Mouse (Mus musculus) erythroblast, embryonic 14.5 days (primary cell): Measurements from ENCODE around the gene Slco2b1. TPM values are rescaled to one million over a fixed set of nuclear protein-coding genes. Genes with fewer than 3 reads are reported as not detected.

Experiments used
- H3K27me3 ChIP-seq: 2 replicates; pipeline ENCODE4 v1.6.1; 2012; ENCODE audit warnings: inconsistent platforms; ENCODE audit not compliant: control insufficient read depth
- H3K36me3 ChIP-seq: 2 replicates; pipeline ENCODE4 v1.6.1; 2012; ENCODE audit warnings: mild to moderate bottlenecking, inconsistent platforms; ENCODE audit not compliant: control insufficient read depth
- H3K4me1 ChIP-seq: 2 replicates; pipeline ENCODE4 v1.6.1; 2012; ENCODE audit warnings: inconsistent platforms; ENCODE audit not compliant: control insufficient read depth
- H3K4me3 ChIP-seq: replicated peaks from 2 replicates; pipeline ENCODE3; 2012; ENCODE audit warnings: moderate library complexity, mild to moderate bottlenecking, inconsistent platforms
- H3K9me3 ChIP-seq: 2 replicates; pipeline ENCODE4 v1.6.1; 2012; ENCODE audit warnings: low read length, inconsistent platforms, mixed read lengths; ENCODE audit not compliant: control insufficient read depth
- GATA1 ChIP-seq: IDR thresholded peaks from 2 replicates; pipeline ENCODE4 v1.6.1; 2012; ENCODE audit warnings: low read length, inconsistent platforms, mixed read lengths
- TAL1 ChIP-seq: IDR thresholded peaks from 3 replicates; pipeline ENCODE4 v1.6.1; 2012; ENCODE audit warnings: low read length, inconsistent platforms, mixed read lengths
- polyA plus RNA-seq: library from polyadenylated mRNA; stranded (reverse); fragments of >175 nt; gene quantifications from 2 replicates; pipeline ENCODE4 v1.2.3, GENCODE M21; 2012

The Slco2b1 gene
- polyA plus RNA-seq, 1 experiment, result not detected

DNA sequence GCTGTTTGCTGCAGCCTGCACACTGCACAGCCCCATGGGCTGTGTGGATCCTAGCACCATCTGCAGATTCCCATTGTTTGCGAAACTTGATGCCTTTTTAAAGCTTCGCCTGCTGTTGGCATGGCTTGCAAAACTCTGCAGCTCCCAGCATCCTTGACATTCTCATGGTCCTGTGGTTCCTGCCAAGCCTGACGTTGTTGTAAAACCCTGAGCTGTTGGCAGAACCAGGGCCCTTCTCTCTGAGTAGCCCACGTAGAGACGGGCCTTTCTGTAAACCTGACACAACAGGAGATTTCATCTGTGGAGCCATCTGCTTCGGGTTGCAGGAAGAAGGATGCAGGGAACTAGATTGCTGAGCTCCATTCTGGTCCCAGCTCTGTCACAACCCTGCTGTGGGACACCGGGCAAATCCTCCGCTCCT, 2.8 kb downstream of the Slco2b1 start:
- Histone ChIP-seq H3K4me1 (no peaks in the 10 kb centered on the region), H3K4me3 (no peak overlapping the region), H3K27me3 (peaks cover 22% of the 10 kb centered on the region), H3K9me3 (no peaks in the 10 kb centered on the region), H3K36me3 (no peaks in the 10 kb centered on the region)
- TF ChIP-seq TAL1 (no peak), GATA1 (no peak)

DNA sequence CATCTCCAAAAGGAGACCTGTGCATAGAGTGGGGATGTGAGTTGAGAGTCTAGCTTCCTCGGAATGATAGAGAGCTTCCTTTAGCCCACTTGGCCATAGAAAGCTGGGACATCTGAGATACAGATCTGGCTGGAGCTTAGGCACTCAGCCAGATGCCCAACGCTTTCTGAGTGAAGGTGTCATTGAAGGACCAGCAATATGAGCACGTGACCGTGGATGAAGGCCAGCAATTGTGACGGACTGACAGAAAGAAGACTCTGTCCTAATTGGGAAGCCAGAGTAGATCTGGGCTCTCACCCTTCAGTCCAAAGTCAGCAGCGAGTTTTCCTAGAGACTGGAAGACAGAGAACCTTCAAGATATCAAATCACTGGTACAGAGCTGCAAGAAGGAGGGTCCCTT, 3.5 kb downstream of the Slco2b1 start:
- no peak overlapping the region for H3K4me3 ChIP-seq
- H3K27me3 ChIP-seq, result peaks cover 22% of the 10 kb centered on the region
- no peaks in the 10 kb centered on the region for H3K4me1 ChIP-seq
- no peaks in the 10 kb centered on the region for H3K9me3 ChIP-seq
- TF ChIP-seq TAL1 (no peak), GATA1 (no peak)
- no peaks in the 10 kb centered on the region for H3K36me3 ChIP-seq

DNA sequence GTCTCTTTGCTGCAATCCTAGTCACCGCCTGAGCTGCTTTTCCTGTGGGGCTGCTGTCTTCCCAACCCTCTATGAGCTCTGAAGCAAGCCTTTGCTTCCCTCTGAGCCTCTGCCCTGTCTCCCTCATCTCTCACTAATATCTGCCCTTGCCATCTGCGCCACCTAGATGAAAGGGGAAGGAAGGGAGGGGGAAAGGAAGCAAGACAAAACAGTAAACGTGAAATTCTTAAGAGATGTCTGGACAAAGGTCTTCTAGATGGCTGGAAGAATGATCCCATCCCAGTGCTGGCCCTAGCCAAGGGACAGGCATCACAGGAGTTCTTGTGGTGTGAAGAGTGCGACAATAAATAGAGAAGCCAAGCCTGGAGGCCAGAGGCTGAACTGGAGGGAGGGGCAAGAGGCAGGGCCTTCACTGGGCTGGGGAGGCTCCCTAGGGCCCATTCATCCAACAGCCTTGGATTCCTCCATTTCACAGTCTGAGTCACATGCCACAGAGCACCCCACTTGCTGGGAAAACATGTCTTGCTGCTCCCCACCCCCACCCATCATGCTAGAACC, 4.0 kb downstream of the Slco2b1 start:
- H3K4me3 ChIP-seq, result no peak overlapping the region

DNA sequence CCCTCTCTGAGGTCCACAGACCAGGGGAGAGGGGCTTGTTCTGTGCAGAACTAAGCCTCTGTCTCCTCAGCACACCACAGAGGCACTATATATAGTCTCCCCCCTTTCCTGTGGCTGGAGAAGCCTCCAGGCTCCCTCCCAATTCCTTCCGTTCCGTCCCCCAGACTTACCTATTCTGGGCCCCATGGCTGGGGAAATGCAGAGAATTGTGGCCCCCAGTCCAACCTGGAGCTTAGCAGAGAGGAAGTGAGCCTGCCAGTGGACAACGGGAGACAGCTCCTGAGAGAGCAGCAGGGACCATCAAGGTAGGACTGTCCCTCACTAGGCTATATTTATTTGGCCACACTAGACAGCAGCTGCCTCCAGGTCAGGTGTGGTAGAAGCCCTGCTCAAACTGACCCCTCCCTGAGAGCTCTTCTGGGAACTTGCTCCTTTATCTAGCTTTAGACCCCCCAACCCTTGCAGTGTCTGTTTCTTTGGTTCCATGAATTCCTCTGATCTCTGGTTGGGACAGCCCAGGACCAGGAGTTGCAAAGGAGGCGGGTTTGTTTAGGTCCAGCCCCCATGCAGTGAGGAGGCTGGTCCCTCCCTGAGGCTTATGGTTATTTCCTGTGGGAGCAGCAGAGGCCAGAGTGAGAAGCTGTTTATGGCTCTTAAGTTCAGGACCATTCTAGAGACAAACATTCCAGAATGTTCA, 4.7 kb downstream of the Slco2b1 start:
- TF ChIP-seq TAL1 (no peak), GATA1 (no peak)
- Histone ChIP-seq H3K4me3 (no peak overlapping the region), H3K36me3 (no peaks in the 10 kb centered on the region), H3K9me3 (no peaks in the 10 kb centered on the region), H3K4me1 (no peaks in the 10 kb centered on the region), H3K27me3 (peaks cover 22% of the 10 kb centered on the region)

More for the DNA sequence above, 4.0 kb downstream of the Slco2b1 start:
- Histone ChIP-seq H3K27me3 (peaks cover 22% of the 10 kb centered on the region), H3K9me3 (no peaks in the 10 kb centered on the region), H3K4me1 (no peaks in the 10 kb centered on the region), H3K36me3 (no peaks in the 10 kb centered on the region)
- TF ChIP-seq GATA1 (no peak), TAL1 (no peak)

DNA sequence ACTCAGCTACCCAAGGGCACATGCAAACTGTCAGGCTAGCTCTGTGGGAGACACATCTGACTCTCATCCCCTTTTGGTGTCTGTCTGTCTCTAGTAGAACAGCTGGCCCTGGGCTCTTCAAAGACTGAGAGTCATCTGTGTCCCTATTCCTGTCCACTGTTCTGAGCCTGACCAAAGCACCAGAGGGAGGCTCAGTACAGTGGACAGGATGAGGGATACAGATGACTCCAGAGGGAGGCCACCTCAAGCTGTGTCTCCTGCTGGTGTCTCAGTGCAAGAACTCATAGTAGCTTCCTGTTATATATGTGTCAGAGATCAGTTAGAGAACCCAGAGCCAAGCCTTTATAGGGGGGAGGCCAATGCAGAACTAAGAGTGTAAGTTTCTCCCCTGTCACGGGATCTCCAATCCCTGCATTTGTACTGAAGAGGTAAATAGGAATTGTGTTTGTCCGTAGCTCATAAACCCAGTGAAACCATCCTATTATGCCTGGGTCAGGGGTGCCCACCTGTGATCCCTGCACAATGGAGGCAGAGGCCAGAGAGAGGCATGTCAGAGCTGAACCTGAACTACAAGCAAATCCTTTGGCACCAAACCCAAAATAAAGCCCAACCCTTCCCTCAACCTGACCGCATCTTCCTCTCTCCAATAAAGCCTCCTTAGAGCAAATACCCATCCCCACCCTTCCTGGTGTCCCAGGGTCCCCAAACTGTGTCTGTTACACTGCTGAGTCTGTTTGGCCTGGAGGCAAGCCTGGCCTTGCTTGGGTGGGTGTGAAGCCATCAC, 6.2 kb downstream of the Slco2b1 start:
- peaks cover 18% of the 10 kb centered on the region for H3K27me3 ChIP-seq
- H3K4me1 ChIP-seq, result no peaks in the 10 kb centered on the region
- TF ChIP-seq TAL1, result no peak
- TF ChIP-seq GATA1, result no peak
- no peak overlapping the region for H3K4me3 ChIP-seq
- no peaks in the 10 kb centered on the region for H3K9me3 ChIP-seq
- H3K36me3 ChIP-seq, result no peaks in the 10 kb centered on the region

DNA sequence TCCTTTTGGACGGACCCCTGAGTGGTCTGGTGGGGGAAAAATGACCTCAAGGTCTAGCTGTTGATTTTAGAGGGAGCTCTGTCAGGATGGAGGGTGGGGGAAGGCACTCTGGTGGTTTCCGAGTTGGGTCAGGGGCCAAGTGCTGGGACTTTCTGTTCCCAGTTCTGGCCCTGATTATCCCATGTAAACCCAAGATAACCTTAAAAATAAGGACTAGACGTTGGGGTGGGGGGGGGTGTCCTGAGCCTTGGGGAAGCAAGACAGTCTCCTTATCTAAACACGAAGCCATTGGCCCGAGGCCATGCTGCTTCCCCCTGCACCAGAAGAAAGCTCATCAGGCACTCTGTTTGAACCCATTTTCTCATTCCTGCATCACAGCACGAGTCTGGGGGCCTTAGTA, 8.9 kb downstream of the Slco2b1 start:
- H3K27me3 ChIP-seq, result peaks cover 8% of the 10 kb centered on the region
- H3K4me1 ChIP-seq, result no peaks in the 10 kb centered on the region
- H3K36me3 ChIP-seq, result no peaks in the 10 kb centered on the region
- H3K9me3 ChIP-seq, result no peaks in the 10 kb centered on the region
- no peak for TF ChIP-seq GATA1
- no peak overlapping the region for H3K4me3 ChIP-seq

DNA sequence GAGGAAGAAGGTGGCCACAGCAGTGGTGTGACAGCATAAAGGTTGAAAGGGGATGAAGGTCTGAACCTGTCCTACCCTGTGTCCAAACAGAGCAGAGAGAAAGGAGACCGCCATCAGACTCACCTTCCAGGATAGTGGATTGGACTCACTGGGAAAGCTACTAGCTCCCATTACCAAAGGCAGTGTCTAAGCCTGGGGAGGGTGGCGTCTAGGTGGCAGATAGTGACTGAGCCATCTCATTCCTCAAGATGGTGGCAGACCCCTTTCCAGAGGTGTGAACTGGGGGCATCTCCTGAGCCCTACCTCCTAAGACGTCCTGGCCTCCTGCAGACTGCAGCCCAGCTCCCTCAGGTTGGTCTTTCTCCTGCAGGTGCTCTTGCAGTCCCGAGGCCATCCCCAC, 10.5 kb downstream of the Slco2b1 start:
- TF ChIP-seq GATA1, result no peak
- no peak for TF ChIP-seq TAL1
- H3K4me3 ChIP-seq, result no peak overlapping the region
- no peaks in the 10 kb centered on the region for H3K4me1 ChIP-seq

DNA sequence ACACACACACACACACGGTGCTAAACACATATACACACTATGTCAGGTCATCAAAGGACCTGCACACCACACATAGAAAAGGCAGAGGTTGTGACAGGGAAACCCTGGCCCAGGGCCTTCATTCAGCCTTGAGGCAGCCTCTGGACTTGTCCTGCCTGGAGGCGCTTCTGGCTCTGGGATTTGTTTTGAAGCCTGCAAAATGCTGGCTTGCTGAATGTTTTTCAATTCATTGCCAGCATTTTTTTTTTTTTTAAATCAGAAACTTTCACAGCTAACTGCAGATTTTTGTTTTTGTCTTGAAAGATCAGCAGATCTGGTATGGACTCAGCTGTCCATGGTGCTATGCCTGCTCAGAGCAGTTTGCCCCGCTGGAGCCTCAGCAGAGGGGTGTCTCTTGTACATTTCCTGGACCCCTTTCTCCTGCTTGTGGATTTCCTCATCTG, 11.4 kb downstream of the Slco2b1 start:
- Histone ChIP-seq H3K36me3 (no peaks in the 10 kb centered on the region), H3K9me3 (no peaks in the 10 kb centered on the region), H3K27me3 (no peaks in the 10 kb centered on the region), H3K4me3 (no peak overlapping the region), H3K4me1 (no peaks in the 10 kb centered on the region)
- TF ChIP-seq GATA1, result no peak
- no peak for TF ChIP-seq TAL1

More for the DNA sequence above, 10.5 kb downstream of the Slco2b1 start:
- Histone ChIP-seq H3K27me3 (no peaks in the 10 kb centered on the region), H3K36me3 (no peaks in the 10 kb centered on the region), H3K9me3 (no peaks in the 10 kb centered on the region)

DNA sequence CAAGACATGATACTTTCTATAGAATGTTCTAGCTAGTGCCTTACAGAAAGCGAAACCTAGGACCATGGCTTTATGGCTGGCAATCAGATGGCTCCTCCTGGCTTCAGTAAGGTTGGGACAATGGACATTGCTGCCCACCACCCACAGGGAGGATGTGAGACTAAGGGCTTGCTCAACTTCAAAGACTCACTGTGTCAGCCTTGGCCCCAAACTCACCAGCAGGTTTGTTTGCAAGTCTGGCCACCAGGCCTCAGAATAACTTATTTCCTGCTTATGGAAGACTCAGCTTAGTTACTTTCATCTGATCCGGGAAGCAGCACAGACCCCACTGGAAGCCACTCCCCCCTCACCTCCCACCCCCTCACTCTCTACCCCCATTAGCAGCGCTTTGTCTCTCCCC, 12.0 kb downstream of the Slco2b1 start:
- H3K4me3 ChIP-seq, result no peak overlapping the region
- no peak for TF ChIP-seq TAL1
- no peak for TF ChIP-seq GATA1
- no peaks in the 10 kb centered on the region for H3K4me1 ChIP-seq
- no peaks in the 10 kb centered on the region for H3K9me3 ChIP-seq
- no peaks in the 10 kb centered on the region for H3K27me3 ChIP-seq
- no peaks in the 10 kb centered on the region for H3K36me3 ChIP-seq
